Mouse (Mus musculus) ES-E14 (cell line): Measurements from ENCODE around the gene Xrra1. TPM values are rescaled to one million over a fixed set of nuclear protein-coding genes. Genes with fewer than 3 reads are reported as not detected.

ENCODE experiments used
- DNase-seq: peaks from one replicate; pipeline ENCODE4 v3.0.0-alpha.2; 2013; ENCODE audit warnings: low read depth, low spot score
- H3K27ac ChIP-seq: 2 replicates; pipeline ENCODE4 v1.5.1; 2012; ENCODE audit warnings: low read depth, mild to moderate bottlenecking, low read length, moderate library complexity, mixed read lengths; ENCODE audit not compliant: poor library complexity, insufficient read depth, severe bottlenecking
- H3K36me3 ChIP-seq: 2 replicates; pipeline ENCODE4 v1.6.1; 2012; ENCODE audit warnings: mild to moderate bottlenecking, low read length, moderate library complexity, mixed read lengths; ENCODE audit not compliant: control insufficient read depth, poor library complexity, insufficient read depth, severe bottlenecking
- H3K4me1 ChIP-seq, 2 experiments: fragments of 150-350 bp in 1 of 2; sonication (generic) in 1 of 2; 2 replicates each; pipeline ENCODE4 v1.6.1; 2012; ENCODE audit warnings: low read length in 2 of 2, mild to moderate bottlenecking in 1 of 2, mixed read lengths in 1 of 2; ENCODE audit not compliant: control insufficient read depth in 2 of 2, insufficient read depth in 2 of 2, poor library complexity in 1 of 2
- H3K4me3 ChIP-seq, 2 experiments: fragments of 150-350 bp in 1 of 2; sonication (generic) in 1 of 2; 2 replicates each; pipeline ENCODE4 v1.5.1; 2012; ENCODE audit warnings: low read length in 2 of 2, low read depth in 1 of 2, mild to moderate bottlenecking in 1 of 2, mixed read lengths in 1 of 2; ENCODE audit not compliant: insufficient read depth in 1 of 2, poor library complexity in 1 of 2, severe bottlenecking in 1 of 2
- H3K9ac ChIP-seq: 2 replicates; pipeline ENCODE4 v1.6.1; 2012; ENCODE audit warnings: low read depth, mild to moderate bottlenecking, low read length, mixed read lengths; ENCODE audit not compliant: poor library complexity, insufficient read depth, severe bottlenecking
- H3K9me3 ChIP-seq: fragments of 150-350 bp; sonication (generic); 2 replicates; pipeline ENCODE4 v1.6.1; 2012; ENCODE audit warnings: low read depth, mild to moderate bottlenecking, low read length; ENCODE audit not compliant: control insufficient read depth, insufficient read depth
- CHD2 ChIP-seq: IDR thresholded peaks from 2 replicates; pipeline ENCODE4 v1.6.1; 2014; ENCODE audit warnings: mild to moderate bottlenecking, low read depth, low read length, inconsistent platforms
- HCFC1 ChIP-seq: IDR thresholded peaks from 2 replicates; pipeline ENCODE4 v1.6.1; 2012; ENCODE audit warnings: low read length, inconsistent platforms, borderline replicate concordance; ENCODE audit not compliant: insufficient read depth
- MAFK ChIP-seq: IDR thresholded peaks from 2 replicates; pipeline ENCODE4 v1.6.1; 2014; ENCODE audit warnings: mild to moderate bottlenecking, low read depth, low read length, inconsistent platforms; ENCODE audit not compliant: insufficient read depth
- ZC3H11A ChIP-seq: IDR thresholded peaks from 2 replicates; pipeline ENCODE4 v1.6.1; 2012; ENCODE audit warnings: low read depth, mild to moderate bottlenecking, inconsistent platforms, low read length, borderline replicate concordance
- ZNF384 ChIP-seq: IDR thresholded peaks from 2 replicates; pipeline ENCODE4 v1.6.1; 2012; ENCODE audit warnings: low read depth, low read length, inconsistent platforms
- in situ Hi-C, 2 experiments: fragments of 600-800 bp; cut with MboI; formaldehyde crosslinking; loops; one replicate each; pipeline ENCODE4 v1.15.1; 2025; ENCODE audit warnings: low sequenced_read_pairs in 2 of 2, inconsistent platforms in 1 of 2; ENCODE audit not compliant: unreplicated experiment in 2 of 2
- total RNA-seq: library from RNA; depleted of rRNA; stranded (reverse); fragments of 300-350 nt; gene quantifications from 2 replicates; pipeline ENCODE4 v1.2.3, GENCODE M21; 2012

Xrra1 gene
- total RNA-seq, 1 experiment = 0.40 TPM

- H3K9ac ChIP-seq = no peak overlapping the region
- H3K36me3 ChIP-seq = no peaks in the 10 kb centered on the region
- H3K9me3 ChIP-seq = no peaks in the 10 kb centered on the region
- no peak for DNase-seq
- H3K4me3 ChIP-seq = no peak overlapping the region
- no peak for TF ChIP-seq HCFC1
- no peak for TF ChIP-seq CHD2
- TF ChIP-seq ZNF384 = no peak
- no peak for TF ChIP-seq ZC3H11A
- no peak for TF ChIP-seq MAFK
- no peak overlapping the region for H3K27ac ChIP-seq
- no peaks in the 10 kb centered on the region for H3K4me1 ChIP-seq
- in situ Hi-C loops = no loop called here
Measured at GRCm38 (mm10) chr7:99894478-99894877, 35.6 kb downstream of the Xrra1 start.

GRCm38 (mm10) chr7:99896905-99897304 is 38.0 kb downstream of the Xrra1 start:
- TF ChIP-seq CHD2 = no peak
- no peak for TF ChIP-seq MAFK
- no peak for TF ChIP-seq ZNF384
- no peak for TF ChIP-seq HCFC1
- TF ChIP-seq ZC3H11A = no peak
- Histone ChIP-seq H3K9ac (no peak overlapping the region), H3K9me3 (no peaks in the 10 kb centered on the region), H3K36me3 (no peaks in the 10 kb centered on the region), H3K4me3 (no peak overlapping the region), H3K27ac (no peak overlapping the region), H3K4me1 (no peaks in the 10 kb centered on the region)
- in situ Hi-C loops = no loop called here
- no peak for DNase-seq

DNA sequence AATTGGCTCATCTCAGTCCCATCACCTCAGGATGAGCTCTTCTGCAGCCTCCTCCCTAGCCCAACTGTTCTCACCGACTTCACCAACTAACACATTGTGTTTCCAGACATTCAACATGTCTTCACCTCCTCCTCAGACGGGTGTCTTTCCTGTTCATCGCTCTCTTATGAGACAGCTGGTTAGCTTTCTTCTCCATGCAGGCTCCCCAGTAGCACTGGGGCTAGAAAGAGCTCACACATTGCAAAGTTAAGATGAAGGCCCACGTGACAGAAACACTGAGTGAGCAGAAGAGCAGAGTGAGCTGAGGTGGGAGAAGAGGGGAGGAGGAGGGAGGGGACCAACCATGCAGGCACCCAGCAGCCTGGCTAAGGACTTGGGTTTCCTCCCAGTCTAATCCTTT is 43.3 kb downstream of the Xrra1 start:
- no peak for TF ChIP-seq MAFK
- Histone ChIP-seq H3K4me3 (no peak overlapping the region), H3K27ac (no peak overlapping the region), H3K9me3 (no peaks in the 10 kb centered on the region), H3K4me1 (no peaks in the 10 kb centered on the region), H3K9ac (no peak overlapping the region), H3K36me3 (no peaks in the 10 kb centered on the region)
- no peak for DNase-seq
- in situ Hi-C loops = no loop called here

DNA sequence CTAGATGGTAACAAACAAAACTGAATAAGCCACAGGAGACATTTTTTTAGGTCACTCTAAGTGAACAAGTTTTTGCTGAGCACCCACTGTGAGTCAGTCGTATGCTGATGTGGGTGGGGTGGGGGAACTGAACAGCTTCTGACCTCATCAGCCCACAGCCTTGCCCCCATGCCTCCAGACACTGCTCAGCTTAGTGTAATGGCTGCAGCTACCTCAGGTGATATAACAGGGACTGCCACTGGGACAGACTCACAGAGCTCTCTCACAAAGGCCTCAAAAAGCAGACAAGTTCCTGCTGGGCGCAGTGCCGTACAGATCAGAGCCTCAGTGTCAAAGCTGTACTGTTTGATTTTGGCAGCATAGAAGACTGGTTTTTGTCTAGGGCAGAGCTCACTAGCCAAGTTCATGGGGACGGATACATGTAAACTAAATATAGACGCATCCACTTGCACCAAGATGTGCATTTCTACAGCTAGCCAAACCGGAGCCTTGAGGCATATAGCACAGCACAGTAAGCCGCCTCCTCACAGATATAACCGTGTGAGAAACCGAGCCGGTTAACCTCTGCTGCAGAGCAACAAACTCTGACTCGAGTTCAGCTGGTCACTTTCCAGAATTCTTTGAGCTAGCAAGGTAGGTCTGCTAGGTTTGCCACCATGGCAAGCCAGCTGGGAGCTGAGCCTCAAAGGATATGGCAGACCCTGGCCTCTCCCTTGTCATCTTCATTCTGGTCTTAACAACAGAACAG is 44.2 kb downstream of the Xrra1 start:
- in situ Hi-C loops = no loop called here
- H3K36me3 ChIP-seq = no peaks in the 10 kb centered on the region
- H3K27ac ChIP-seq = no peak overlapping the region
- no peaks in the 10 kb centered on the region for H3K4me1 ChIP-seq
- TF ChIP-seq CHD2 = no peak
- TF ChIP-seq HCFC1 = no peak
- DNase-seq = no peak
- no peak overlapping the region for H3K4me3 ChIP-seq
- no peaks in the 10 kb centered on the region for H3K9me3 ChIP-seq
- H3K9ac ChIP-seq = no peak overlapping the region

GRCm38 (mm10) chr7:99904421-99905005 is 45.6 kb downstream of the Xrra1 start:
- H3K9ac ChIP-seq = no peak overlapping the region
- in situ Hi-C loops = no loop called here
- DNase-seq = no peak
- no peak for TF ChIP-seq HCFC1
- no peak for TF ChIP-seq CHD2
- TF ChIP-seq ZC3H11A = no peak
- TF ChIP-seq ZNF384 = no peak
- TF ChIP-seq MAFK = no peak
- no peaks in the 10 kb centered on the region for H3K9me3 ChIP-seq
- no peak overlapping the region for H3K27ac ChIP-seq
- H3K4me3 ChIP-seq = no peak overlapping the region
- no peaks in the 10 kb centered on the region for H3K36me3 ChIP-seq
- no peaks in the 10 kb centered on the region for H3K4me1 ChIP-seq
